Mouse (Mus musculus) liver, embryonic 13.5 days (tissue): ENCODE measurements around the gene Uxs1. TPM values are rescaled to one million over a fixed set of nuclear protein-coding genes. Genes with fewer than 3 reads are reported as not detected.

ENCODE experiments used
- ATAC-seq: fragments of 200-750 bp; cut with Nextera tagmentation; 2 replicates; pipeline ENCODE4 v1.8.0; 2017; ENCODE audit warnings: low read depth, mild to moderate bottlenecking, moderate number of reproducible peaks, moderate library complexity
- DNase-seq: peaks from one replicate; pipeline ENCODE4 v3.0.0; 2022
- H3K27ac ChIP-seq: fragments of 300-500 bp; sonication (generic); 2 replicates; pipeline ENCODE4 v1.5.1; 2015; ENCODE audit warnings: moderate library complexity, mild to moderate bottlenecking, inconsistent platforms
- H3K27me3 ChIP-seq: fragments of 300-500 bp; sonication (generic); 2 replicates; pipeline ENCODE4 v1.6.1; 2015; ENCODE audit warnings: mild to moderate bottlenecking, inconsistent platforms
- H3K36me3 ChIP-seq: fragments of 300-500 bp; sonication (generic); 2 replicates; pipeline ENCODE4 v1.6.1; 2015; ENCODE audit warnings: mild to moderate bottlenecking, inconsistent platforms
- H3K4me1 ChIP-seq: fragments of 300-500 bp; sonication (generic); replicated peaks from 2 replicates; pipeline ENCODE4 v1.6.1; 2015; ENCODE audit warnings: inconsistent platforms
- H3K4me2 ChIP-seq: fragments of 300-500 bp; sonication (generic); 2 replicates; pipeline ENCODE4 v1.6.1; 2015; ENCODE audit warnings: inconsistent platforms, mild to moderate bottlenecking, moderate library complexity
- H3K4me3 ChIP-seq: fragments of 300-500 bp; sonication (generic); replicated peaks from 2 replicates; pipeline ENCODE4 v1.5.1; 2015; ENCODE audit warnings: mild to moderate bottlenecking, inconsistent platforms
- H3K9ac ChIP-seq: fragments of 300-500 bp; sonication (generic); 2 replicates; pipeline ENCODE4 v1.6.1; 2015; ENCODE audit warnings: mild to moderate bottlenecking, inconsistent platforms
- H3K9me3 ChIP-seq: fragments of 300-500 bp; sonication (generic); replicated peaks from 2 replicates; pipeline ENCODE4 v1.6.1; 2016; ENCODE audit warnings: inconsistent platforms
- WGBS: fragments of 180-500 bp; shearing (Covaris S2); methylation state at CpG from one replicate; pipeline ENCODE4 v1.1.7; 2015; ENCODE audit not compliant: insufficient replicate concordance; 5-methylcytosine and 5-hydroxymethylcytosine counted together
- polyA plus RNA-seq: library from polyadenylated mRNA; unstranded; fragments of >200 nt; fragmentation: Nextera tagmentation; extraction: Ambion mirVana; gene quantifications from 2 replicates; pipeline ENCODE4 v1.2.1, GENCODE M21; 2015

The Uxs1 gene
- polyA plus RNA-seq, 1 experiment from 2014 or later = 9.4 TPM

- peaks cover 7% of the 10 kb centered on the region; the same call in 1 of the 2 replicates for H3K36me3 ChIP-seq
Measured at GRCm38 (mm10) chr1:43827002-43827762, 418 bp downstream of the Uxs1 start.

GRCm38 (mm10) chr1:43826628-43827001, 985 bp downstream of the Uxs1 start:
- peak overlapping the region; percentile 85 for H3K27ac ChIP-seq
- ATAC-seq (no peak), DNase-seq (no peak)
- H3K4me1 ChIP-seq = peaks cover 50% of the 10 kb centered on the region
- H3K36me3 ChIP-seq = peaks cover 7% of the 10 kb centered on the region; the same call in 1 of the 2 replicates
- H3K9ac ChIP-seq = peak overlapping the region; percentile 94
- H3K4me3 ChIP-seq = peak overlapping the region; percentile 98
- H3K27me3 ChIP-seq = no peaks in the 10 kb centered on the region
- no peaks in the 10 kb centered on the region for H3K9me3 ChIP-seq
- peak overlapping the region; percentile 96 for H3K4me2 ChIP-seq
- 0% methylated on average over 3 of the region's 3 CpGs for WGBS

More at GRCm38 (mm10) chr1:43827002-43827762, 418 bp downstream of the Uxs1 start:
- Histone ChIP-seq H3K27me3 (no peaks in the 10 kb centered on the region), H3K9ac (peak overlapping the region; percentile 94), H3K9me3 (no peaks in the 10 kb centered on the region), H3K4me1 (peaks cover 44% of the 10 kb centered on the region), H3K4me3 (peak overlapping the region; percentile 98), H3K4me2 (peak overlapping the region; percentile 96), H3K27ac (peak overlapping the region; percentile 85)
- ATAC-seq = peak; percentile 69
- under 1% methylated on average over 64 of the region's 68 CpGs for WGBS
- peak; percentile 50 for DNase-seq

- Histone ChIP-seq H3K4me1 (peaks cover 60% of the 10 kb centered on the region), H3K9ac (no peak overlapping the region), H3K9me3 (no peaks in the 10 kb centered on the region), H3K27ac (no peak overlapping the region), H3K36me3 (peaks cover 7% of the 10 kb centered on the region; the same call in 1 of the 2 replicates), H3K27me3 (no peaks in the 10 kb centered on the region), H3K4me3 (no peak overlapping the region), H3K4me2 (no peak overlapping the region)
- 95% methylated on average over 1 of the region's 1 CpGs for WGBS
- no peak for ATAC-seq
- DNase-seq = no peak
Measured at GRCm38 (mm10) chr1:43823406-43823805, 4.2 kb downstream of the Uxs1 start.

GRCm38 (mm10) chr1:43822586-43822985, 5.0 kb downstream of the Uxs1 start:
- DNase-seq (no peak), ATAC-seq (no peak)
- no peaks in the 10 kb centered on the region for H3K27me3 ChIP-seq
- H3K27ac ChIP-seq = no peak overlapping the region
- 66% methylated on average over 5 of the region's 5 CpGs for WGBS
- H3K9me3 ChIP-seq = no peaks in the 10 kb centered on the region
- H3K36me3 ChIP-seq = peaks cover 7% of the 10 kb centered on the region; the same call in 1 of the 2 replicates
- no peak overlapping the region for H3K9ac ChIP-seq
- peaks cover 56% of the 10 kb centered on the region for H3K4me1 ChIP-seq
- no peak overlapping the region for H3K4me3 ChIP-seq
- H3K4me2 ChIP-seq = no peak overlapping the region

GRCm38 (mm10) chr1:43821804-43822203, 5.8 kb downstream of the Uxs1 start:
- Histone ChIP-seq H3K4me3 (no peak overlapping the region), H3K36me3 (peaks cover 7% of the 10 kb centered on the region; the same call in 1 of the 2 replicates), H3K27ac (no peak overlapping the region), H3K9me3 (no peaks in the 10 kb centered on the region), H3K27me3 (no peaks in the 10 kb centered on the region), H3K4me2 (no peak overlapping the region), H3K9ac (no peak overlapping the region), H3K4me1 (peaks cover 56% of the 10 kb centered on the region)
- WGBS = 57% methylated on average over 1 of the region's 1 CpGs
- DNase-seq = no peak
- no peak for ATAC-seq

GRCm38 (mm10) chr1:43820571-43820970, 7.0 kb downstream of the Uxs1 start:
- Histone ChIP-seq H3K27ac (no peak overlapping the region), H3K9ac (no peak overlapping the region), H3K4me2 (no peak overlapping the region), H3K27me3 (no peaks in the 10 kb centered on the region), H3K4me1 (peaks cover 46% of the 10 kb centered on the region), H3K4me3 (no peak overlapping the region), H3K9me3 (no peaks in the 10 kb centered on the region), H3K36me3 (peaks cover 7% of the 10 kb centered on the region; the same call in 1 of the 2 replicates)
- 61% methylated on average over 1 of the region's 1 CpGs for WGBS
- no peak for ATAC-seq
- DNase-seq = no peak

GRCm38 (mm10) chr1:43819091-43819490, 8.5 kb downstream of the Uxs1 start:
- H3K27me3 ChIP-seq = no peaks in the 10 kb centered on the region
- H3K9me3 ChIP-seq = no peaks in the 10 kb centered on the region
- ATAC-seq = no peak
- no peak overlapping the region for H3K27ac ChIP-seq
- WGBS = 73% methylated on average over 2 of the region's 2 CpGs
- no peak for DNase-seq
- no peak overlapping the region for H3K4me3 ChIP-seq
- H3K4me1 ChIP-seq = peaks cover 33% of the 10 kb centered on the region
- no peak overlapping the region for H3K9ac ChIP-seq
- no peaks in the 10 kb centered on the region for H3K36me3 ChIP-seq
- H3K4me2 ChIP-seq = no peak overlapping the region

- no peak overlapping the region for H3K4me3 ChIP-seq
- DNase-seq (no peak), ATAC-seq (no peak)
- H3K4me1 ChIP-seq = peaks cover 32% of the 10 kb centered on the region
- H3K27me3 ChIP-seq = no peaks in the 10 kb centered on the region
- no peaks in the 10 kb centered on the region for H3K9me3 ChIP-seq
- no peak overlapping the region for H3K27ac ChIP-seq
- 85% methylated on average over 4 of the region's 4 CpGs for WGBS
- H3K36me3 ChIP-seq = no peaks in the 10 kb centered on the region
- H3K4me2 ChIP-seq = no peak overlapping the region
- H3K9ac ChIP-seq = no peak overlapping the region
Measured at GRCm38 (mm10) chr1:43818356-43818755, 9.2 kb downstream of the Uxs1 start.

GRCm38 (mm10) chr1:43811764-43812163, 15.8 kb downstream of the Uxs1 start:
- DNase-seq (no peak), ATAC-seq (no peak)
- Histone ChIP-seq H3K27me3 (no peaks in the 10 kb centered on the region), H3K4me1 (peaks cover 32% of the 10 kb centered on the region), H3K4me2 (no peak overlapping the region), H3K9me3 (no peaks in the 10 kb centered on the region), H3K9ac (no peak overlapping the region), H3K4me3 (no peak overlapping the region), H3K27ac (peak overlapping the region; percentile 37), H3K36me3 (peaks cover 7% of the 10 kb centered on the region; the same call in 1 of the 2 replicates)
- WGBS = 70% methylated on average over 1 of the region's 1 CpGs

GRCm38 (mm10) chr1:43811055-43811454, 16.5 kb downstream of the Uxs1 start:
- Histone ChIP-seq H3K27ac (peak overlapping the region; percentile 37), H3K4me1 (peaks cover 31% of the 10 kb centered on the region), H3K9ac (no peak overlapping the region), H3K4me3 (no peak overlapping the region), H3K27me3 (no peaks in the 10 kb centered on the region), H3K4me2 (peak overlapping the region; percentile 23; the same call in 1 of the 2 replicates), H3K9me3 (no peaks in the 10 kb centered on the region), H3K36me3 (peaks cover 7% of the 10 kb centered on the region; the same call in 1 of the 2 replicates)
- DNase-seq = peak; percentile 32
- ATAC-seq = peak; percentile 92
- 19% methylated on average over 3 of the region's 3 CpGs for WGBS

- Histone ChIP-seq H3K27ac (no peak overlapping the region), H3K4me3 (no peak overlapping the region), H3K27me3 (no peaks in the 10 kb centered on the region), H3K36me3 (peaks cover 7% of the 10 kb centered on the region; the same call in 1 of the 2 replicates), H3K4me2 (no peak overlapping the region), H3K4me1 (peaks cover 31% of the 10 kb centered on the region), H3K9me3 (no peaks in the 10 kb centered on the region), H3K9ac (no peak overlapping the region)
- ATAC-seq = no peak
- no peak for DNase-seq
- 77% methylated on average over 2 of the region's 2 CpGs for WGBS
Measured at GRCm38 (mm10) chr1:43809351-43809750, 18.2 kb downstream of the Uxs1 start.
